Mouse (Mus musculus): ENCODE data around the gene Cox4i2. TPM values are rescaled to one million over a fixed set of nuclear protein-coding genes. Genes with fewer than 3 reads are reported as not detected.

The Cox4i2 gene
- total RNA-seq, 2 experiments from 2014 or later: 17.8 to 19.1 TPM

Small RNA genes lying within 50 kb of the gene (microRNA-seq; reads per million reads assigned to microRNA genes)
- 0 reads per million in 2 experiments for gene Gm23802

Other genes with a start within 250 kb of the Cox4i2 start
- not detected for gene Defb26, start 242.5 kb upstream of the Cox4i2 start, total RNA-seq (2021)
- not detected for gene Defb28, start 235.9 kb upstream of the Cox4i2 start, total RNA-seq (2021)
- gene Defb29, start 214.1 kb upstream of the Cox4i2 start, total RNA-seq (2021): not detected
- gene Gm17416, start 184.8 kb upstream of the Cox4i2 start, total RNA-seq (2021): not detected
- gene Defb21, start 181.4 kb upstream of the Cox4i2 start, total RNA-seq (2021): not detected
- not detected for gene Defb19, start 173.9 kb upstream of the Cox4i2 start, total RNA-seq (2021)
- not detected for gene Defb45, start 154.8 kb upstream of the Cox4i2 start, total RNA-seq (2021)
- gene Defb36, start 149.8 kb upstream of the Cox4i2 start, total RNA-seq (2021): not detected
- not detected for gene Defb25, start 131.1 kb upstream of the Cox4i2 start, total RNA-seq (2021)
- 10 to 100 TPM in 1 of 2 experiments, 1 to 10 TPM in 1; 9.1 to 11.9 TPM for gene Rem1, start 127.2 kb upstream of the Cox4i2 start, total RNA-seq (2021)
- 10 to 100 TPM; 38.7 to 42.4 TPM for gene H13, start 84.7 kb upstream of the Cox4i2 start, total RNA-seq (2021)
- gene Mcts2, start 67.1 kb upstream of the Cox4i2 start, total RNA-seq (2021): 10 to 100 TPM; 17.4 to 18.7 TPM
- gene Id1, start 17.9 kb upstream of the Cox4i2 start, total RNA-seq (2021): 10 to 100 TPM; 82.1 to 85.3 TPM
- 10 to 100 TPM; 79.8 to 92.2 TPM for gene Bcl2l1, start 77.6 kb downstream of the Cox4i2 start, total RNA-seq (2021)
- 1 to 10 TPM; 4.4 to 8.5 TPM for gene Tpx2, start 93.8 kb downstream of the Cox4i2 start, total RNA-seq (2021)
- gene Mylk2, start 157.2 kb downstream of the Cox4i2 start, total RNA-seq (2021): under 1 TPM; 0.34 to 0.41 TPM
- gene Foxs1, start 179.0 kb downstream of the Cox4i2 start, total RNA-seq (2021): 1 to 10 TPM; 6.0 to 6.7 TPM
- gene Dusp15, start 197.5 kb downstream of the Cox4i2 start, total RNA-seq (2021): under 1 TPM in 1 of 2 experiments, not detected in 1; 0.22 TPM
- not detected for gene Ttll9, start 208.3 kb downstream of the Cox4i2 start, total RNA-seq (2021)